Mouse (Mus musculus) fibroblast of lung, adult 2 months (primary cell): Measurements from ENCODE around the gene Cct7.

Experiments
- DNase-seq: peaks from one replicate; pipeline ENCODE4 v3.0.0-alpha.2; 2011; ENCODE audit warnings: low read depth

Cct7 gene

DNA sequence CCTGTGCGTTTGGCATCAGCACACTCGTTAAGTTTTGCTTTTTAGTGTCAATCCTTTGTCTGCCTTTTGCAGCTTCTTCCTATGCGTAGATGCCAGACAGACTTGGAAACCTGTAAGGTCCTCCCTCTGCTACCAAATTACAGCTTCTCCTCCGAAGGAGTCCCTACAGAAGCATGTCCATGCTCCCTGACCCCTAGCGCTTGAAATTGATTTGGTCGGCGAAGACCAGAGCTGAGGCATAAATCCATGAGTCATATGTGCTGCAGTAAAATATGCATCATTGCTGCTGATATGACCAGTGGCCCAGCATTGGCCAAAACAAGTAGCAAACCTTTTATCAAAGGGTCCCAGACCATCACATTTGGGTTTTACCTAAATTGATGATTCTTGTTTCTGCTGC, 1.5 kb downstream of the Cct7 start:
- DNase-seq = no peak

DNA sequence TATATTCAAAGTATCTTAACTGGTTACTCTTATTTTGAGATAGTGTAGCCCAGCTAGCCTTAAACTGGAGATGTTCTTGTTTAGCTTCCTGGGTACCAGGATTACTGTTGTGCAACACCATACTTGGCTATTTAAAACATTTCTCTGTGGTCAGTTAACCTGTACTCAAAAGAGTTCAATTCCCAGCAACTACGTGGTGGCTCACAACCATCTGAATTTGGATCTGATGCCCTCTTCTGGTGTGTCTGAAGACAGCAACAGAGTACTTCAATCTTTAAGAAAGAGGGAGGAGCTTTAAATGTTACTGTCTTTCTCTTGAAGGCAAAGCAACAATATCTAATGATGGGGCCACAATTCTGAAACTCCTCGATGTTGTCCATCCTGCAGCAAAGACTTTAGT, 8.3 kb downstream of the Cct7 start:
- no peak for DNase-seq

- DNase-seq = no peak
Measured at GRCm38 (mm10) chr6:85465381-85465780, 14.1 kb downstream of the Cct7 start.

GRCm38 (mm10) chr6:85469660-85470430, 18.5 kb downstream of the Cct7 start:
- no peak for DNase-seq

DNA sequence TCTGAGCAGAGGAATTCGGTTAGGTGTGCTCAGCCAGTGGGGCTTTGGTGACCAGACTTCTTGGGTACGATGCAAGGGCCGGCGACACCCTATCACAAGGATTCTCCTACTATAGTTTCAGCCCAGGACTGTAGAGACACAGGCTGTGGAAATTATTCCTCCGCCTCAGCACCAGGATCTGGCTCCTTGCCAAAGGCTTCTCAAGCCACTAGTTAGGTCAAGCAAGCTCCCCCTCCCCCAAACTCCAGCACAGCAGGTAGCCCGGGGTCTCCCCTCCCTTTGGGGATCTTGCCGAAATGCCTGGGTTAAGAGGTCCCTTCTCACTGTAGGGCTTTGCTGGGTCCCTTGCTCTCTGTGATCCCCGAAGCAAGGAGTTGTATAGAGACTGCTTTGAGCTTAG, 20.6 kb downstream of the Cct7 start:
- no peak for DNase-seq

DNA sequence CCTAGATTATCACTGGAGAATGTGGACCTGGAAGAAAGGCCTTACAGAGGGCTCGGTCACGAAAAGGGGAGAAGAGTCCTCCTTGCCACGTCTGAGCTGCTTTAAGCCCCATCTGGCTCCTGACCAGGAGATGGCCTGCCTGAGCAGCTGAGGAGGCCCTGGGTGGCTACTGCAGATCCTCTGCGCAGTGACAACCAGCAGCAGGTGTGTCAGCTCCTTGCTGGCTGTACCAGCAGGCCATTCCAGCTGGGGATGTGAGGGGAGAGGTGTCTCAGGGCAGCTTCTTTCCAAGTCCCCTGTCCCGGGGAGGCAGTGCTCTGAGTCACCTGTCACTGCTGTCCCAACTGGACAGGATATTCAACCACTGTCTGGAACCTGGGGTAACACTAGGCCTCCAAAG, 21.2 kb downstream of the Cct7 start:
- DNase-seq = no peak

- DNase-seq = no peak
Measured at GRCm38 (mm10) chr6:85475581-85475980, 24.3 kb downstream of the Cct7 start.

GRCm38 (mm10) chr6:85477366-85477917, 26.1 kb downstream of the Cct7 start:
- DNase-seq = no peak

- no peak for DNase-seq
Measured at GRCm38 (mm10) chr6:85478416-85478815, 27.1 kb downstream of the Cct7 start.

GRCm38 (mm10) chr6:85479979-85480378, 28.7 kb downstream of the Cct7 start:
- no peak for DNase-seq

- no peak for DNase-seq
Measured at GRCm38 (mm10) chr6:85480685-85481084, 29.4 kb downstream of the Cct7 start.

DNA sequence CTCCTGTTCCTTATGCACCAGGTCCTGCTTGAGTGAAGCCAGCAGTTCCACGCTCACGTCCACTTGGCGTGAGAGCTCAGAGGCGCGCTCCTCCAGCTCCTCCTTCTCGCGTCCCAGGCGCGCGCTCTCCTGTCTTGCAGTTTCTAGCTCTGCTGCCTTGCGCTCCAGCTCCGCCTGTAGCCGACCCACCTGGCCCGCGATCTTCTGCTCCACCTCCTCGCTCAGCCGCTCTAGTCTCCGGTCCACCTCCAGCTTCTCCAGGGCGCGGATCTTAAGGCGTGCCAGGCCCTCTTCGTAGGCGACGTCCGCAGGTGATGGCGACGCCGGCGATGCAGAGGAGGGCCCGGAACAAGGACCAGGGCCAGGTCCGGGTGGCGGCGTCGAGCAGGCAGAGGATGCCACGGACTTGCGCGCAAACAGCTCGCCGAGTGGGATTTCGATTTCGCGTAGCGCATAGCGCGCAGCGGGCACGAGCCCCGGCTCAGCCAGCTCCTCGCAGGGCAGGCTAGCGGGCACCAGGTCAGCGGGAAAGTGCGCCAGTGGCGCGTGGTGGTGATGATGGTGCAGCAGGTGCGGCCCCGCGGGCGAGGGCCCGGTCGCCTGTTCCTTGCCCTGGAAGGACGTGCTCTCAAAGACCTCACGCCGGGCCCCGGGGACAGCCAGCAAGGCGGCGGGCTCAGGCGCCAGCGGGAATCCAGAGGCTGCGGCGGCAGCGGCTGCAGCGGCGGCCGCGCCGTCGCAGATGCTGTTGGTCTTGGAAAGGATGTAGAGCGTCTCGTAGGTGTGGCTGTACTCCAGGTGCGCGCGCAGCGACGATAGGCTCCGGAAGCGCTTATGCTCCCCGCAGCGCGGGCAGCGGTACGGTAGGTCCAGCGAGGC, 32.8 kb downstream of the Cct7 start:
- DNase-seq = no peak

DNA sequence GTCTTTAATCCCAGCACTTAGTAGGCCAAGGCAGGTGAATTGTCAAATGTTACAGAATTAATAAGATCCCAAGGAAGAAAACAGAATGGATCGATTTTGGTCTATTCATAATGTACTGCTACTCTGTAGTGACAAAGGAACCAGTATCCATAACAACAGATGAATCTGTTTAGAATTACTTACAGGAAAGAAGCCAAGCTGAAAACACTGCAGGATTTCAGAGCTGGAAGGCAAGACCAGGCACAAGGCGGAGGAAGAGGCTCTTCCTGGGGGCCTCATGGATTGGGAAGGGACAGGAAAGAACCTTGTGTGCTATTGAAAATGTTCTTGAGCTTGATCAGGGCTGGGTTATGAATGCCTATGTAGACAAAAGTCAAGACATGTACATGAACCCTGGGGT, 34.4 kb downstream of the Cct7 start:
- DNase-seq = no peak

GRCm38 (mm10) chr6:85488510-85488909, 37.2 kb downstream of the Cct7 start:
- DNase-seq = no peak

- DNase-seq = no peak
Measured at GRCm38 (mm10) chr6:85489717-85490116, 38.4 kb downstream of the Cct7 start.

- DNase-seq = no peak
Measured at GRCm38 (mm10) chr6:85490252-85490651, 38.9 kb downstream of the Cct7 start.

- DNase-seq = no peak
Measured at GRCm38 (mm10) chr6:85491606-85492005, 40.3 kb downstream of the Cct7 start.

DNA sequence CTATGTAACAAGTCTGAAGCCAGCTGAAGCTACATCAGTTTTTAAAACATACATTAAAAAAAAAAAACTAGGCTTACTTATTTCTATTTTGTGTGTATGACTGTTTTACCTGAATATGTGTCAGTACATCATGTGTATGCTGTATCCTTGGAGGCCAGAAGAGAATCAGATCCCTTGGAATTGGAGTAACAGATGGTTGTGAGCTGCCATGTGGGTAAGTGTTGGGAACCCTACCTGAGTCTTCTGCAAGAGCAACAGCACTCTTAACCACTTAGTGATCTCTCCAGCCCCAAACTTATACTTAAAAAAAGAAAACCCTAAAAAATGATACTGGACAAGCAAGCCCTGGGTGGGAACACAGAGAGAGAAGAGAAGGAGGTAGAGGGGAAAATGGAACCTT, 45.7 kb downstream of the Cct7 start:
- DNase-seq = no peak

DNA sequence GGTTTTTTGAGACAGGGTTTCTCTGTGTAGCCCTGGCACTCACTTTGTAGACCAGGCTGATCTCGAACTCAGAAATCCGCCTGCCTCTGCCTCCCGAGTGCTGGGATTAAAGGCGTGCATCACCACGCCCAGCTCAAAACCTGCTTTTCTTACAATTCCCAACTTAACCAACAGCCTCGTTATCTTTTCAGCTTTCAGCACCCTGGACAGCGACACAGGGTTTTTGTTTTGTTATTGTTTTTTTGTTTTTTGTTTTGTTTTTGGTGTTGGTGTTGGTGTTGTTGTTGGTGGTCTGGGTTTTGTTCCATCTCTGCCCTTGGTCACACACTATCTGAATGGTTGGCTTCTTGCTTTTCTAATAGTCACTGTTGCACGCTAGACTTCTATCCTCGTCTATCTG, 46.8 kb downstream of the Cct7 start:
- DNase-seq = no peak

DNA sequence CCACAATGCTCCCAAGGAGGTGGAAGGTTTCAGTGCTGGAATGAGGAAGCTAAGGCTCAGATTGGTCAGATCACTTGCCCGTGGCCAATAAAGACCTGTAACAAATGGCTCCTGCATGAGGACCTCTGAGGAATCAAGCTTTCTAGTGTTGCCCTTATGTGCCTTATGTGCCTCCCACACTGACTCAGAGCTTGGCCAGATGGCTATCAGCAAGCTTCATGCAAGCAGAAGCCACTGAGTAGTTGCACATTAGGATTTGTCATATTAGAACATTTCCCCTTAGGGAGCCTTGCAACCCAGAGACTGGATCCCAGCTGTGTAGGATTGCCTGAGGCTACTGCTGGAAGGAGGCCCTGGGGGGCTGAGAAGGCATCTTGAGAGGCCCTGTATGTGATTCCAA, 49.1 kb downstream of the Cct7 start:
- no peak for DNase-seq

DNA sequence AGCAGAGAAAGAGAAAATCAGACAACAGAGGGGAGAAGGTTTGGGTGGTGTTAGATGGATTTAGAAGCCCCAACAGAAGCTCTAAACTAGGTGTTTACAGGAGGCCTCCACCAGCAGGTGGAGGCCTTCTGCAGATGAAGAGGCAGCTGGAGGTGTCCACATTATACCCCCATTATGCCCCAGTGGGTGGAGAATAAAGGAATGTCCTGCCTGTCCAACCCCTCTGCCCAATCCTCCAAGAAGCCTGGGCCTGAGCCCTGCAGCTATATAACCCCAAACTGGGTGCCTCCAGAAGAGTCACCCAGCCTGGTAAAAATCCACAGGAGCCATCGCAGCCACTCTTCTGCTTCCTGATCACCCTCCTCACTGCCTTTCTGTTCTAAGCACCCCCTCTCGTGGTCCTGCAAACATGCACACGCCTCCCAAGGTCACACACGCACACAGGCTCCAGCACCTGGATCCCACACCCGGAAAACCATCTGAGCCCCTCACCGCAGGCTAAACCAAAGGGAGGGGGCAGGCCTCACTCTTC, 50.3 kb downstream of the Cct7 start:
- DNase-seq = no peak

DNA sequence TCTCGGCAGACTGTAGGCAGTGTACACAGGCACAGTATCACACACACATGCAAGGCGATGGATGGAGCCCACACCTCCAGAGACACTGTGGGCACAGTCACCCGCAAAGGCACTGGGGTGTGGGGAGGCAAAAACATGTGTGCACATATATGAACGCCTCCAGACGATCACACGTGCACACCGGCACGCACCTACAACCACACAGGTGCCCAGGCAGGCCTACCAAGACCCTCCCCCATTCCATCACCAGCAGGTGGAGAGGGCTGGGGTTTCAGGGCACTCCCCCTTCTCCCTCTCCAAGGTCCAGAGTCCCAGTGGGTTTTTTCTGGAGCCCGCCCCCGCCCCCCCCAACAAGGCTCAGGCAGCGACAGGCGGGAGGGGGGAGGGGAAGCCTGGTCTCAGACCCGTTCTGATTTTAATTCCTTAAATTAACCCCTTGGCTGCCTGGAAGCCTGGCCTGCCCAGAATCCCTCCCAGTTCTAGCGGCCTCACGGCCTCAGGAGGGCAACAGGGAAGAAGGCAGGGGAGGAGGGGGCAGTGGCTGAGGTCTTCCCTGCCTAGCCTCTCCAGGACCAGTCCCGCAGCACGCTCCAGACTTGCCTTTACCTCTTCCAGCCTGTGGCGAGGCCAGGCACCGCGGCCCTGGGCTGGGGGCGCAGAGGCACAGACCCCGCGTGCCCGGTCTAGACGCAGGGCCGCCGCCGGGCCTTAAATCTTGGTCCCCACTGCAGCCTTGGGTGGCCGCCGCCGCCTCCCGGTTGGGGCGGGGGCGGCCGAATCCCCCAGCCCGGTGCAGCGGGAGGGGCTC, 51.0 kb downstream of the Cct7 start:
- DNase-seq = no peak
